Comparison of ENCODE assay signal across 1 mouse cellular context in the genomic region with DNA sequence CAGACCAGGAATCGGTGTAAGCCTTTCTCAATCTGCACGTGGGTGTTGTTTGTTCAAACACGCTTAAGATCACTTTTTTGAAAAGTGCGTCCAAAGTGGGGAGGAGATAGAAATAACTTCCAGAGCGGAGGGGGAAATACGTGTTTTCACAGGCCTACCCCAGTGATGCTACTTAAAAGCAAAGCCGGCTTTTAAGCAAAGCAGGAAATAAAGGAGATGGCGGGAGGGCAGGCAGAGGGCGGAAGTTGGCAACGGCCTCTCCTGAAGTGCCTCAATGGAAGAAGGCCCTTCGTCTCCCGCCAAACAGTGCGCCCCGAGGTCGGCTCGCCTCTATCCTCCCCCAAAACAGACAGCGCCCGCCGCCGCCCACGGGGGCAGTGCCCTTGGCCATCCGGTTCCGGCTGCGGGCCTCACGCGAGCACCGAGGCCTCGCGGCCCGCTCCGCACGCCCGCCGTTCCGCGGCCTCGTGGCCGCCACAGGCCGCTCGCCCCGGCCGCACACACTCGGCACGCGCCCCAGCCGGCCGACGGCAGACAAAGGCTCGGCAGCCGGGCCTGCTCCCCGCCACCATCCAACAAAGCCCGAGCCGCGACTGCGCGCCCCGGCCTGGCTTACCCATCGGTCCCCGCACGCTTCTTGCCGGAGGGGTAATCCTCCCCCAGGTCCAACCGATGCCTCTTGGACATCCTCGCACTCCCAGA.
TF ChIP-seq lines count a peak whose summit lies in the region.

No protein-coding gene starts in this region.

TF ChIP-seq in MEL, 35 proteins besides CTCF, POLR2A, EP300 and RAD21 (continued from another document):
- TF ChIP-seq ZC3H11A (IDR thresholded peaks at IDR 0.05; ENCODE audit: low read depth, low read length) (no peak), SIN3A (IDR thresholded peaks at IDR 0.05; ENCODE audit: low read length) (peak; percentile 97), BHLHE40 (IDR thresholded peaks at IDR 0.05; ENCODE audit: borderline replicate concordance, low read depth, low read length) (no peak), KAT2A (conservative IDR thresholded peaks at IDR 0.05; ENCODE audit: low read depth, low read length) (no peak), HCFC1 (IDR thresholded peaks at IDR 0.05; ENCODE audit: low read depth, low read length) (peak; percentile 67; the same call in 1 of the 2 replicates), TBP (IDR thresholded peaks at IDR 0.05; ENCODE audit: low read depth, low read length) (peak; percentile 74), MXI1 (IDR thresholded peaks at IDR 0.05; ENCODE audit: low read depth, low read length) (peak; percentile 98)
